Mouse (Mus musculus) liver, adult 2 months (tissue): ENCODE data around the gene Uchl1. TPM values are rescaled to one million over a fixed set of nuclear protein-coding genes. Genes with fewer than 3 reads are reported as not detected.

Experiments used
- DNase-seq: peaks from one replicate; pipeline ENCODE4 v3.0.0-alpha.2; 2011; ENCODE audit warnings: low read depth, low spot score; ENCODE audit errors: extremely low read depth
- H3K27ac ChIP-seq: fragments of 200-500 bp; replicated peaks from 2 replicates; pipeline ENCODE4 v1.5.1; 2012; ENCODE audit warnings: low read depth, mild to moderate bottlenecking, control low read depth, inconsistent platforms, low read length; ENCODE audit not compliant: insufficient read depth
- H3K27me3 ChIP-seq: fragments of 200-500 bp; 2 replicates; pipeline ENCODE4 v1.6.1; 2012; ENCODE audit warnings: mild to moderate bottlenecking, moderate library complexity, low read length, inconsistent platforms; ENCODE audit not compliant: control insufficient read depth, insufficient read depth
- H3K36me3 ChIP-seq: fragments of 200-500 bp; 2 replicates; pipeline ENCODE4 v1.6.1; 2012; ENCODE audit warnings: low read length, inconsistent platforms; ENCODE audit not compliant: control insufficient read depth, insufficient read depth
- H3K4me1 ChIP-seq: fragments of 200-500 bp; 2 replicates; pipeline ENCODE4 v1.6.1; 2011; ENCODE audit warnings: low read length; ENCODE audit not compliant: control insufficient read depth, insufficient read depth
- H3K4me3 ChIP-seq: fragments of 200-500 bp; 2 replicates; pipeline ENCODE4 v1.5.1; 2011; ENCODE audit warnings: low read depth, mild to moderate bottlenecking, control low read depth, low read length, moderate library complexity; ENCODE audit not compliant: insufficient read depth
- H3K79me2 ChIP-seq: fragments of 200-500 bp; 2 replicates; pipeline ENCODE4 v1.6.1; 2012; ENCODE audit warnings: inconsistent platforms, mild to moderate bottlenecking, low read length, moderate library complexity; ENCODE audit not compliant: control insufficient read depth, insufficient read depth
- H3K9ac ChIP-seq: fragments of 200-500 bp; 2 replicates; pipeline ENCODE4 v1.6.1; 2012; ENCODE audit warnings: low read depth, mild to moderate bottlenecking, control low read depth, inconsistent platforms, low read length
- CTCF ChIP-seq: fragments of 200-500 bp; IDR thresholded peaks from 2 replicates; pipeline ENCODE4 v1.5.1; 2011; ENCODE audit warnings: low read depth, low read length, control low read depth
- POLR2A ChIP-seq: fragments of 200-500 bp; IDR thresholded peaks from 2 replicates; pipeline ENCODE4 v1.6.1; 2011; ENCODE audit warnings: low read length, control low read depth; ENCODE audit not compliant: insufficient read depth; ENCODE audit errors: extremely low read depth
- WGBS: fragments of 180-500 bp; shearing (Covaris S2); methylation state at CpG from one replicate; pipeline ENCODE4 v1.1.7; 2018; 5-methylcytosine and 5-hydroxymethylcytosine counted together
- polyA plus RNA-seq: library from polyadenylated mRNA; depleted of rRNA; stranded (reverse); fragments of >200 nt; gene quantifications from 2 replicates; pipeline ENCODE4 v1.2.3, GENCODE M21; 2012
- total RNA-seq: library from RNA; depleted of rRNA; stranded (reverse); fragments of >200 nt; gene quantifications from 2 replicates; pipeline ENCODE4 v1.2.3, GENCODE M21; 2014

The Uchl1 gene
- total and polyA plus RNA-seq, 2 experiments: 0.09 TPM; not detected in 1

GRCm38 (mm10) chr5:66685930-66686329 lies 10.0 kb downstream of the Uchl1 start:
- Histone ChIP-seq H3K27ac (no peak overlapping the region), H3K4me1 (no peaks in the 10 kb centered on the region), H3K9ac (no peak overlapping the region), H3K79me2 (no peaks in the 10 kb centered on the region), H3K4me3 (no peak overlapping the region), H3K36me3 (no peaks in the 10 kb centered on the region), H3K27me3 (no peaks in the 10 kb centered on the region)
- TF ChIP-seq POLR2A (no peak), CTCF (no peak)
- WGBS: 82% methylated on average over 2 of the region's 2 CpGs
- DNase-seq: no peak

- H3K27me3 ChIP-seq: no peaks in the 10 kb centered on the region
- no peaks in the 10 kb centered on the region for H3K79me2 ChIP-seq
- H3K4me1 ChIP-seq: no peaks in the 10 kb centered on the region
- no peak overlapping the region for H3K4me3 ChIP-seq
- DNase-seq: no peak
- no peaks in the 10 kb centered on the region for H3K36me3 ChIP-seq
- no peak overlapping the region for H3K27ac ChIP-seq
- WGBS: 80% methylated on average over 13 of the region's 13 CpGs
- TF ChIP-seq CTCF (peak; percentile 21; the same call in 1 of the 2 replicates), POLR2A (no peak)
- no peak overlapping the region for H3K9ac ChIP-seq
Measured at GRCm38 (mm10) chr5:66686863-66687262, 11.0 kb downstream of the Uchl1 start.

GRCm38 (mm10) chr5:66687737-66688136 lies 11.8 kb downstream of the Uchl1 start:
- H3K9ac ChIP-seq: no peak overlapping the region
- no peaks in the 10 kb centered on the region for H3K4me1 ChIP-seq
- no peaks in the 10 kb centered on the region for H3K79me2 ChIP-seq
- H3K27ac ChIP-seq: no peak overlapping the region
- DNase-seq: no peak
- 85% methylated on average over 9 of the region's 9 CpGs for WGBS
- no peak overlapping the region for H3K4me3 ChIP-seq
- TF ChIP-seq POLR2A: no peak
- TF ChIP-seq CTCF: no peak
- H3K36me3 ChIP-seq: no peaks in the 10 kb centered on the region
- no peaks in the 10 kb centered on the region for H3K27me3 ChIP-seq

- Histone ChIP-seq H3K36me3 (no peaks in the 10 kb centered on the region), H3K27ac (no peak overlapping the region), H3K9ac (no peak overlapping the region), H3K4me3 (no peak overlapping the region), H3K4me1 (no peaks in the 10 kb centered on the region), H3K79me2 (no peaks in the 10 kb centered on the region), H3K27me3 (no peaks in the 10 kb centered on the region)
- WGBS: 95% methylated on average over 5 of the region's 5 CpGs
- DNase-seq: no peak
- TF ChIP-seq POLR2A: no peak
- TF ChIP-seq CTCF: no peak
Measured at GRCm38 (mm10) chr5:66688286-66688685, 12.4 kb downstream of the Uchl1 start.

- Histone ChIP-seq H3K9ac (no peak overlapping the region), H3K36me3 (no peaks in the 10 kb centered on the region), H3K27me3 (no peaks in the 10 kb centered on the region), H3K27ac (no peak overlapping the region), H3K79me2 (no peaks in the 10 kb centered on the region), H3K4me1 (no peaks in the 10 kb centered on the region), H3K4me3 (no peak overlapping the region)
- WGBS: 89% methylated on average over 9 of the region's 9 CpGs
- TF ChIP-seq POLR2A (no peak), CTCF (no peak)
- DNase-seq: no peak
Measured at GRCm38 (mm10) chr5:66689796-66690195, 13.9 kb downstream of the Uchl1 start.

GRCm38 (mm10) chr5:66693231-66693630 lies 17.3 kb downstream of the Uchl1 start:
- Histone ChIP-seq H3K4me1 (no peaks in the 10 kb centered on the region), H3K36me3 (no peaks in the 10 kb centered on the region), H3K79me2 (no peaks in the 10 kb centered on the region), H3K27ac (no peak overlapping the region), H3K9ac (no peak overlapping the region), H3K27me3 (no peaks in the 10 kb centered on the region), H3K4me3 (no peak overlapping the region)
- DNase-seq: no peak
- 57% methylated on average over 4 of the region's 4 CpGs for WGBS
- no peak for TF ChIP-seq POLR2A
- no peak for TF ChIP-seq CTCF
